Mouse (Mus musculus) lung, postnatal 0 days (tissue): ENCODE data around the gene Fcrl1.

Experiments
- CTCF ChIP-seq: IDR thresholded peaks from 2 replicates; pipeline ENCODE4 v1.5.1; 2016; ENCODE audit warnings: antibody characterized with exemption, mild to moderate bottlenecking
- EP300 ChIP-seq: IDR thresholded peaks from 2 replicates; pipeline ENCODE4 v1.6.1; 2016; ENCODE audit warnings: antibody characterized with exemption, mild to moderate bottlenecking, control low read depth

DNA sequence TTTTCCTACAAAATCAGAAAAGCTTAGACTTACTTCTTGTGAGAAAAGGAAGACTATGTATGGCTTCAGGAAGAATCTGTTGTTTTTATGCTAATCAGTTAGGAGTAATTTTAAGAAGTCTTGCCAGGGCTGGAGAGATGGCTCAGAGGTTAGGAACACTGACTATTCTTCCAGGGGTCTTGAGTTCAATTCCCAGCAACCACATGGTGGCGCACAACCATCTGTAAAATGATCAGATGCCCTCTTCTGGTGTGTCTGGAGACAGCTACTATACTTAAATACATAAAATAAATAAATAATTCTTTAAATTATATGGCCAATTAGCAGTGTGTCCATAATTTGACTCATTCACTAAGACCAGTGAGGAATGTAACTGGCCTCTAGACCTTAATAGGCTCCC is 44.5 kb downstream of the Fcrl1 start:
- TF ChIP-seq CTCF, result peak; percentile 11; the same call in 1 of the 2 replicates
- no peak for TF ChIP-seq EP300
